Mouse (Mus musculus) liver, adult 2 months (tissue): Measurements from ENCODE around the gene Spata2l. TPM values are rescaled to one million over a fixed set of nuclear protein-coding genes. Genes with fewer than 3 reads are reported as not detected.
"Not testable (repeated sequence)": the region's sequence is repeated elsewhere in the genome, so short reads cannot be mapped to it uniquely, and the experiment has no call there.

ENCODE experiments used
- DNase-seq: peaks from one replicate; pipeline ENCODE4 v3.0.0-alpha.2; 2011; ENCODE audit warnings: low read depth, low spot score; ENCODE audit errors: extremely low read depth
- H3K27ac ChIP-seq: fragments of 200-500 bp; replicated peaks from 2 replicates; pipeline ENCODE4 v1.5.1; 2012; ENCODE audit warnings: low read depth, mild to moderate bottlenecking, control low read depth, inconsistent platforms, low read length; ENCODE audit not compliant: insufficient read depth
- H3K27me3 ChIP-seq: fragments of 200-500 bp; 2 replicates; pipeline ENCODE4 v1.6.1; 2012; ENCODE audit warnings: mild to moderate bottlenecking, moderate library complexity, low read length, inconsistent platforms; ENCODE audit not compliant: control insufficient read depth, insufficient read depth
- H3K36me3 ChIP-seq: fragments of 200-500 bp; 2 replicates; pipeline ENCODE4 v1.6.1; 2012; ENCODE audit warnings: low read length, inconsistent platforms; ENCODE audit not compliant: control insufficient read depth, insufficient read depth
- H3K4me1 ChIP-seq: fragments of 200-500 bp; 2 replicates; pipeline ENCODE4 v1.6.1; 2011; ENCODE audit warnings: low read length; ENCODE audit not compliant: control insufficient read depth, insufficient read depth
- H3K4me3 ChIP-seq: fragments of 200-500 bp; 2 replicates; pipeline ENCODE4 v1.5.1; 2011; ENCODE audit warnings: low read depth, mild to moderate bottlenecking, control low read depth, low read length, moderate library complexity; ENCODE audit not compliant: insufficient read depth
- H3K79me2 ChIP-seq: fragments of 200-500 bp; 2 replicates; pipeline ENCODE4 v1.6.1; 2012; ENCODE audit warnings: inconsistent platforms, mild to moderate bottlenecking, low read length, moderate library complexity; ENCODE audit not compliant: control insufficient read depth, insufficient read depth
- H3K9ac ChIP-seq: fragments of 200-500 bp; 2 replicates; pipeline ENCODE4 v1.6.1; 2012; ENCODE audit warnings: low read depth, mild to moderate bottlenecking, control low read depth, inconsistent platforms, low read length
- CTCF ChIP-seq: fragments of 200-500 bp; IDR thresholded peaks from 2 replicates; pipeline ENCODE4 v1.5.1; 2011; ENCODE audit warnings: low read depth, low read length, control low read depth
- POLR2A ChIP-seq: fragments of 200-500 bp; IDR thresholded peaks from 2 replicates; pipeline ENCODE4 v1.6.1; 2011; ENCODE audit warnings: low read length, control low read depth; ENCODE audit not compliant: insufficient read depth; ENCODE audit errors: extremely low read depth
- WGBS: fragments of 180-500 bp; shearing (Covaris S2); methylation state at CpG from one replicate; pipeline ENCODE4 v1.1.7; 2018; 5-methylcytosine and 5-hydroxymethylcytosine counted together
- polyA plus RNA-seq: library from polyadenylated mRNA; depleted of rRNA; stranded (reverse); fragments of >200 nt; gene quantifications from 2 replicates; pipeline ENCODE4 v1.2.3, GENCODE M21; 2012
- total RNA-seq: library from RNA; depleted of rRNA; stranded (reverse); fragments of >200 nt; gene quantifications from 2 replicates; pipeline ENCODE4 v1.2.3, GENCODE M21; 2014

Spata2l gene
- total and polyA plus RNA-seq, 2 experiments = 16.8 to 27.3 TPM

- WGBS = 76% methylated on average over 13 of the region's 13 CpGs
- no peak for DNase-seq
- H3K27me3 ChIP-seq = no peaks in the 10 kb centered on the region
- H3K9ac ChIP-seq = no peak overlapping the region
- no peaks in the 10 kb centered on the region for H3K36me3 ChIP-seq
- H3K27ac ChIP-seq = no peak overlapping the region
- peaks cover 5% of the 10 kb centered on the region; the same call in 1 of the 2 replicates for H3K79me2 ChIP-seq
- no peak overlapping the region for H3K4me3 ChIP-seq
- peaks cover 17% of the 10 kb centered on the region for H3K4me1 ChIP-seq
- TF ChIP-seq CTCF (no peak), POLR2A (no peak)
These were observed 2.7 kb downstream of the Spata2l start for GRCm38 (mm10) chr8:123233300-123233699.

DNA sequence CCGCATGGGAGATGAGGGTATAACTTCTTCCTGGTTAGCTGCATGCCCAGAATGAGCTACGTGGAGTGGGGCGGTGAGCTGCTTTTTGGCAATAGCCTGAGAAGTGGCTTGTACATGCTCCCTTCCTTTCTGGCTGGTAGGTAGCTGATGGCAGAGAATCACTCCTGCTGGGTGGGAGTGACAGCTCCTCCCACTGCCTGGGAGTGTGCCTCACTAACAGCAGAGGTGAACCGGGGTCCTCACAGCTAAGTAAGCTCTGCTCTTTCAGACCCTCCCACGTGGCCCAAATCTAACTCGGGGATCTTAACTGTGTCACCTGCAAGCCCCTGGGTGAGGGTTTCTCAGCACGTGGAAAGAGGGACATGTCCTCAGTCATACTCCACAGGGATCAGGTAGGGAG is 3.5 kb downstream of the Spata2l start:
- H3K79me2 ChIP-seq = peaks cover 5% of the 10 kb centered on the region; the same call in 1 of the 2 replicates
- no peak for TF ChIP-seq POLR2A
- DNase-seq = peak; percentile 19
- H3K4me3 ChIP-seq = no peak overlapping the region
- no peaks in the 10 kb centered on the region for H3K36me3 ChIP-seq
- no peak overlapping the region for H3K27ac ChIP-seq
- H3K9ac ChIP-seq = no peak overlapping the region
- H3K27me3 ChIP-seq = no peaks in the 10 kb centered on the region
- WGBS = 45% methylated on average over 7 of the region's 7 CpGs
- H3K4me1 ChIP-seq = peaks cover 17% of the 10 kb centered on the region

DNA sequence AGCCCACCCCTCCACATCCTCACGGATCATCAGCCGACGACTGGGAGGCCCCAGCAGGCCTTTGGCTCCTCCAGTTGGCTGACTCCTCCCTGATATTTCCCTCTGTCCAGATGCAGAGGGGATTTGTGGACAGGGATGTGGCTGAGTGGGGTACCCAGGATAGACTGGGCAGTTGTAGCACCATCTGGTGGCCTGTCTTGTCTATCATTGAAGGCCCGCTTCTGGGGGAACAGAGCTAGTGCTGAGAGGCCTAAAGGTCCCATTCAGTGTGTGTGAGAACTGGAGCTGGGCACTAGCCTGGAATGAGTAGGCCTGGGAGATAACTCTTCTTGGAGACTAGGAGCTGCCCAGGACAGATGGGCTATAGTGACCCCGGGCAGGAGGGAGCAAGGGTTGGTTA is 4.3 kb downstream of the Spata2l start:
- WGBS = 39% methylated on average over 5 of the region's 5 CpGs
- peaks cover 5% of the 10 kb centered on the region; the same call in 1 of the 2 replicates for H3K79me2 ChIP-seq
- H3K27ac ChIP-seq = no peak overlapping the region
- H3K4me1 ChIP-seq = peaks cover 14% of the 10 kb centered on the region
- peak; percentile 28 for TF ChIP-seq CTCF
- no peak for TF ChIP-seq POLR2A
- H3K4me3 ChIP-seq = no peak overlapping the region
- H3K36me3 ChIP-seq = no peaks in the 10 kb centered on the region
- DNase-seq = peak; percentile 24
- H3K9ac ChIP-seq = no peak overlapping the region
- no peaks in the 10 kb centered on the region for H3K27me3 ChIP-seq

DNA sequence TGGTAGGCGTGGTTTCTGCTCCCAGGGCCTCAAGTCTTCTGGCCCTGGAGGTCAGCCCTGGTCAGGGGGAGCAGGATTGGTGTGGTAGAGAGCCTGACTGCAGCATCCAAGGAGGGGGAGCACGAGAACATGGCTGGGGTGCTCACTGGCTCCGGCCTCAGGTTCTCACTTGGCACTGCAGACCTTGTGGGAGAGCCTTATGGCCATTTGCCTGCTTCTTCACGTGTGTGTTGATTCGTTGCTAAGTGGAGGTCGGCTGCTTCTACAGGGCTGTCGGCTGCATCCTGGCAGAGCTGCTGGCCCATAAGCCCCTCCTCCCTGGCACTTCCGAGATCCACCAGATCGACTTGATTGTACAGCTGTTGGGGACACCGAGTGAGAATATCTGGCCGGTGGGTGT is 5.7 kb downstream of the Spata2l start:
- peaks cover 13% of the 10 kb centered on the region for H3K4me1 ChIP-seq
- not testable (repeated sequence) for H3K36me3 ChIP-seq, H3K27ac ChIP-seq, H3K27me3 ChIP-seq, H3K79me2 ChIP-seq, DNase-seq, H3K9ac ChIP-seq, H3K4me3 ChIP-seq
- 77% methylated on average over 11 of the region's 11 CpGs for WGBS

DNA sequence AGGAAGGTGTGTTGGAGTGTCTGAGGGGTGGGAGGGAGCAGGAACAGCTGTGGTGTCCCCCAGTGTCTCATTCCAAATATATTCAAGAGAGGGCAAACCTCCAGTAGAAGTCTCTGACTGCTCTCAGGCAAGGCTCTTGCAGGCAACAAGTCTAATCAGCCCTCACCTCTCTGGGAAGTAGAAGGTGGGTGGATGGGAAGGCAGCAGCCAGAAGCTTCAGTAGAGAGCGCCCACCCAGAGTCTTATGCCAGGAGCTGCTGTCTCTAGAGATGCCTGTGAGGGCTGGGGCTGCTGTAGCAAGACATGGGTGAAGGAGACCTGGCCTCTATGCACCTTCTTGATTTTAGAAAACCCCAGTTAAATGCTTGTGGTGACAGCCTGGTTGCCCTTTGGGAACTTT is 7.6 kb downstream of the Spata2l start:
- Histone ChIP-seq H3K27me3 (no peaks in the 10 kb centered on the region), H3K4me3 (no peak overlapping the region), H3K79me2 (no peaks in the 10 kb centered on the region; the same call in 1 of the 2 replicates), H3K36me3 (no peaks in the 10 kb centered on the region), H3K9ac (no peak overlapping the region), H3K27ac (no peak overlapping the region), H3K4me1 (peaks cover 5% of the 10 kb centered on the region)
- 95% methylated on average over 1 of the region's 1 CpGs for WGBS
- no peak for TF ChIP-seq POLR2A
- no peak for TF ChIP-seq CTCF
- no peak for DNase-seq

GRCm38 (mm10) chr8:123224278-123225266 is 11.5 kb downstream of the Spata2l start, which contains the start of gene Cdk10:
Cdk10 (plus strand) TSS chr8:123224842.
- 2% methylated on average over 59 of the region's 59 CpGs for WGBS
- H3K4me3 ChIP-seq = peak within 1 kb of the TSS; percentile 84
- H3K27me3 ChIP-seq = no peaks in the 10 kb centered on the region
- peaks cover 3% of the 10 kb centered on the region for H3K4me1 ChIP-seq
- DNase-seq = peak; percentile 86
- H3K27ac ChIP-seq = peak within 1 kb of the TSS; percentile 79
- H3K79me2 ChIP-seq = no peaks in the 10 kb centered on the region; the same call in 1 of the 2 replicates
- peak within 1 kb of the TSS; percentile 88 for H3K9ac ChIP-seq
- no peaks in the 10 kb centered on the region for H3K36me3 ChIP-seq
- no peak for TF ChIP-seq CTCF
- peak; percentile 77 for TF ChIP-seq POLR2A
